Mouse (Mus musculus) cerebellum, adult 2 months (tissue): ENCODE data around the gene Myo9b. TPM values are rescaled to one million over a fixed set of nuclear protein-coding genes. Genes with fewer than 3 reads are reported as not detected.

Experiments used
- DNase-seq, 2 experiments: peaks; one replicate each; pipeline ENCODE4 v3.0.0; 2021
- H3K27ac ChIP-seq: fragments of 200-500 bp; 2 replicates; pipeline ENCODE4 v1.5.1; 2012; ENCODE audit warnings: low read length, control low read depth, inconsistent platforms; ENCODE audit not compliant: insufficient read depth
- H3K27me3 ChIP-seq: fragments of 200-500 bp; 2 replicates; pipeline ENCODE4 v1.6.1; 2012; ENCODE audit warnings: inconsistent platforms, mild to moderate bottlenecking, low read length, moderate library complexity; ENCODE audit not compliant: control insufficient read depth, insufficient read depth
- H3K4me1 ChIP-seq: fragments of 200-500 bp; 2 replicates; pipeline ENCODE4 v1.6.1; 2011; ENCODE audit warnings: low read length; ENCODE audit not compliant: control insufficient read depth, insufficient read depth
- H3K4me3 ChIP-seq: fragments of 200-500 bp; replicated peaks from 2 replicates; pipeline ENCODE3; 2011; ENCODE audit warnings: mild to moderate bottlenecking, low read depth, low read length, control low read depth; ENCODE audit not compliant: insufficient read depth
- CTCF ChIP-seq: fragments of 200-500 bp; IDR thresholded peaks from 2 replicates; pipeline ENCODE4 v1.5.1; 2011; ENCODE audit warnings: low read depth, mild to moderate bottlenecking, control low read depth, low read length, moderate library complexity, borderline replicate concordance; ENCODE audit not compliant: insufficient read depth
- POLR2A ChIP-seq: fragments of 200-500 bp; IDR thresholded peaks from 2 replicates; pipeline ENCODE4 v1.6.1; 2011; ENCODE audit warnings: low read length, control low read depth, borderline replicate concordance; ENCODE audit not compliant: insufficient read depth
- WGBS: fragments of 180-500 bp; shearing (Covaris S2); methylation state at CpG from one replicate; pipeline ENCODE4 v1.1.7; 2018; 5-methylcytosine and 5-hydroxymethylcytosine counted together
- polyA plus RNA-seq: library from polyadenylated mRNA; depleted of rRNA; stranded (reverse); fragments of >200 nt; gene quantifications from 2 replicates; pipeline ENCODE4 v1.2.3, GENCODE M21; 2012; rRNA removed

Myo9b gene
- polyA plus RNA-seq, 1 experiment = 28.9 TPM

DNA sequence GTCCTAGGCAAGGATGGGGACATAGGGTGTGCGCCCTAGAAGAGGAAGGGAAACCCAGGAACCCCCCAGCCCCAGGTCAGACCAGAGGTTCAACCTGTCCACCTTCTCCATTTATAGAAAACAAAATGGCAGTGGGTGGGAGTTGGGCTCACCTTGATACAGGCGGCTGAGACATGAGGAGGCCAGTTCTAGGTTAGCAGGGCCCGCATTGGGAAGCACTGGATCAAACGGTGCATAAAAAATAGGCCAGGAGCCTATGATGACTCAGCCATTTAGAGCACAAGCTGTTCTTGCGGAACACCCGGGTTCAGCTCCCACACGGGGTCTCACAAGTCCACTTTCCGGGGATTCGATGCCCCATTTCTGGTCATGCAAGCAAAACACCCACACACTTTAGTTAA is 132.4 kb downstream of the Myo9b start:
- peak in 1 of 2 experiments; percentile 45 for DNase-seq
- TF ChIP-seq CTCF = no peak
- TF ChIP-seq POLR2A = 0 out of 2 replicates have a peak, but pooled peaks have one; percentile 5
- H3K27ac ChIP-seq = no peak overlapping the region
- WGBS = 36% methylated on average over 9 of the region's 9 CpGs
- no peak overlapping the region for H3K4me3 ChIP-seq
- H3K4me1 ChIP-seq = 0 out of 2 replicates have a peak, but pooled peaks cover 3% of the 10 kb centered on the region
- H3K27me3 ChIP-seq = no peaks in the 10 kb centered on the region

DNA sequence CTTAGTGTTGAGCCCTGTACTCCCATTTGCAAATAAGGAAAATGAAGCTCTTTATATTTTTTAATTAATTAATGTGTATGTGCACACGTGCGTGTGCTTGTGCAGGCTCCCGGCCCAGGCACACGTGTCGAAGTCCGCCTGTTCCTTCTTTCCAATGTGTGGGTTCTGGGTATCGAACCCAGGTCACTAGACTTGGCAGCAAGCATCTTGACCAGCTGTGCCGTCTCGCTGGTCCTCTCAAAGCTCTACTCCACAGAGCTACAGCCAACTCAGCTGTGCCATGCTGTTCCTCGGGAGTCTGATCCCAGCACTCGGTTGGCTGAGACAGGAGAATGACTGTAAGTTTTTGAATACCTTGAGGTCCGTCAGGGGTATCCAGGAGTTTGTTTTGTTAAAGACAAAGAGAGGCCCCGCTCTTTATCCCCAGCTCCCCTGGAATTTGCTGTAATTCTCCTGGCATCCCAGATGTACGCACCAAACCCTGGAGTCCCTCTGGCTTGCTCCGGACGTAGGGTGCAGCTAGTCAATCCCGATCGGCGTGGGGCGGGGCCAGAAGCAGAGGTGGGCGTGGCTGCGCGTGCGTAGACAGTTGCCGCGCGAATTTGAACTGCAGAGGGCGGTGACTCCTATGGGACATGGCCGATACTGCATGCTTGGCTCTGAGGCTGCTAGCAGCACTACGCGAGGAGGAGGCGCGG is 133.0 kb downstream of the Myo9b start, which contains the start of gene Ankle1:
Gene Ankle1 (plus strand): TSS at position 610 of the 698 bp plus-strand sequence.
- Histone ChIP-seq H3K4me1 (0 out of 2 replicates have a peak, but pooled peaks cover 3% of the 10 kb centered on the region), H3K4me3 (peak within 1 kb of the TSS; percentile 49), H3K27ac (no peak within 1 kb of the TSS), H3K27me3 (no peaks in the 10 kb centered on the region)
- peak; percentile 88 to 95 for DNase-seq
- TF ChIP-seq CTCF (peak; percentile 56), POLR2A (peak; percentile 33; the same call in 1 of the 2 replicates)
- WGBS = 12% methylated on average over 33 of the region's 33 CpGs

DNA sequence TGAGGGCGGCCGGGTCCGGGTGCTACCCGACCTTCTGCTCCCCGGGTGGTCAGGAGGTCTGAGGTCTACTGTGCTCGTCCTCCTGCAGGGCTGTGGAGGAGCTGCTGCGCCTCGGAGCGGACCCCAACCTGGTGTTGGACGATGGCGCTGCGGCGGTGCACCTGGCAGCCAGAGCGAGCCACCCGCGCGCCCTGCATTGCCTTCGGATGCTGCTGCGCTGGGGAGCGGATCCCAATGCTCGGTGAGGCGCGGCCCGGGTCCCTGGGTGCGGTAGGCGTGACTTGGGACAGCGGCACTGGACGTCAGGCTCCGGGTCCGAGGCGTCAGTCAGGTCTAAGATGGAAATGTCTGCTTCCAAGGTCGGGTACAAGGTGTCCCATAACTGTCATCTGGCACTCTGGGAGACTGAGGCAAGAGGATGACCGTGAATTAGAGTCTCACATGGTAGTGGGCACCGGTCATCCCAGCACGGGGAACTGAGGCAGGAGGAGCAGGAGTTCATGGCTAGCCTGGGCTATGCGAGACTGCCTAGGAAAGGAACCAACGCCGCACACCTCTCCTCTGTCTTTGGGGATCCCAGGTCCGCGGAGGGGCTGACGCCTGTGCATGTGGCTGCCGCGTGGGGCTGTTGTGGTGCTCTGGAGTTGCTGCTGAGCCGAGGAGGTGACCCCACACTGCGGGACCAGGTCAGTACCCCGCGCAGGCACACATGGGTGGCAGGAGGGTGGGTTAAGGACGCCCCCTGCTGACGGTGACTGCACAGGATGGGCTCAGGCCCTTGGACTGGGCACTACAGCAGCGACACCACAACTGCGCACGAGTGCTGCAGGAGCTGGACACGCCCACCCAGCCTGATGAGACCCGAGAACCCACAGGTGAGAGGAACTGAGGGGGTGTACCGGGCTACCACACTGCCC is 133.8 kb downstream of the Myo9b start:
- no peak for TF ChIP-seq POLR2A
- TF ChIP-seq CTCF = peak; percentile 59; the same call in 1 of the 2 replicates
- no peaks in the 10 kb centered on the region for H3K27me3 ChIP-seq
- peak overlapping the region; percentile 1 for H3K4me3 ChIP-seq
- H3K4me1 ChIP-seq = 0 out of 2 replicates have a peak, but pooled peaks cover 3% of the 10 kb centered on the region
- DNase-seq = peak; percentile 37 to 51
- no peak overlapping the region for H3K27ac ChIP-seq
- under 1% methylated on average over 55 of the region's 55 CpGs for WGBS

DNA sequence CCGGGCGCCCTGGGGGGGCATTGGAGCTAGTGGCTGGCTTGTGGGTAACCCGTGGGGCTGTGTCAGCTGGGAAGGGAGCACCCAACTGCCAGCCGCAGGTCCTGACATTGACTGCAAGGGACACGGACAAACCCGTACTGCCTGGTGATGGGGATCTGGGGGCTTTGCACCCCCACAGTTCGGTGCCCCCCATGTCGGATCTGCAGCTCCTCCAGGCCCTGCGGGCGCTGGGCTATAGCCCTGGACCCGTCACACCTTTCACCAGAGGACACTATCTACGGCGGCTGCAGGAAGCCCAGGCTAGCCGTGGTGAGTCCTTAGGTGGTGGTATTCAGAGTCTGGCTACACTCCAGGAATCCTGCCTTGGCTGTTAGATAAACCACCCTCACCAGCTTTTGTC is 134.9 kb downstream of the Myo9b start:
- H3K27me3 ChIP-seq = no peaks in the 10 kb centered on the region
- no peak overlapping the region for H3K4me3 ChIP-seq
- DNase-seq = no peak
- TF ChIP-seq CTCF (no peak), POLR2A (no peak)
- H3K4me1 ChIP-seq = 0 out of 2 replicates have a peak, but pooled peaks cover 3% of the 10 kb centered on the region
- 79% methylated on average over 14 of the region's 14 CpGs for WGBS
- no peak overlapping the region for H3K27ac ChIP-seq

DNA sequence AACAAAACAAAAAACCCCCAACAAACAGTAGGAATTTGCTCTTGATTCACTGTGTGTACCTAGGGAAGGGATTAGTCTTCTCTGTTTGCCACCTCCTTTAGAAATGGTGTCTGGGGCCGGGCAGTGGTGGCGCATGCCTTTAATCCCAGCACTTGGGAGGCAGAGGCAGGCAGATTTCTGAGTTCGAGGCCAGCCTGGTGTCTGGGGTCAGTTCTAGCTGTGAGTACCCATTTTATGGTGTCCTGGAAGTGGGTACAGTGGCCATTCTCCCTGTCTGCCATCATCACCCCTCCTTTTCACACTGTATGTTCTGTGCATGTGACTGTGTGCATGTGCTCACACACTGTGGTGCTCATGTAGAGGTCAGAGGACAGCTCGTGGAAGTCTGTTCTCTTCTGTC is 135.7 kb downstream of the Myo9b start:
- H3K27ac ChIP-seq = no peak overlapping the region
- DNase-seq = no peak
- 95% methylated on average over 4 of the region's 4 CpGs for WGBS

More for the DNA sequence above, 135.7 kb downstream of the Myo9b start:
- H3K27me3 ChIP-seq = no peaks in the 10 kb centered on the region
- TF ChIP-seq CTCF (no peak), POLR2A (no peak)
- 0 out of 2 replicates have a peak, but pooled peaks cover 3% of the 10 kb centered on the region for H3K4me1 ChIP-seq
- no peak overlapping the region for H3K4me3 ChIP-seq

Other genes starting within 250 kb of the Myo9b start
- 15.4 and 17.6 TPM in 2 replicates for gene Haus8, start 220 bp downstream of the Myo9b start, polyA plus RNA-seq
- 199 and 204 TPM in 2 replicates for gene Use1, start 94.1 kb downstream of the Myo9b start, polyA plus RNA-seq
- 7.3 and 8.0 TPM in 2 replicates for gene Ocel1, start 98.6 kb downstream of the Myo9b start, polyA plus RNA-seq
- gene Nr2f6, start 109.2 kb downstream of the Myo9b start, polyA plus RNA-seq = 53.0 and 59.8 TPM in 2 replicates
- 9.5 and 9.7 TPM in 2 replicates for gene Ushbp1, start 123.1 kb downstream of the Myo9b start, polyA plus RNA-seq
- 163 and 179 TPM in 2 replicates for gene Babam1, start 124.1 kb downstream of the Myo9b start, polyA plus RNA-seq
- gene Ankle1, start 133.3 kb downstream of the Myo9b start, polyA plus RNA-seq = 0.43 and 0.44 TPM in 2 replicates
- 392 TPM in 2 replicates for gene Abhd8, start 190.9 kb downstream of the Myo9b start, polyA plus RNA-seq
- gene Mrpl34, start 192.2 kb downstream of the Myo9b start, polyA plus RNA-seq = 68.5 and 75.4 TPM in 2 replicates
- gene Dda1, start 196.5 kb downstream of the Myo9b start, polyA plus RNA-seq = 119 and 121 TPM in 2 replicates
- gene Ano8, start 213.2 kb downstream of the Myo9b start, polyA plus RNA-seq = 76.2 and 81.8 TPM in 2 replicates
- 33.3 and 34.7 TPM in 2 replicates for gene Gtpbp3, start 215.4 kb downstream of the Myo9b start, polyA plus RNA-seq
- gene Plvap, start 239.0 kb downstream of the Myo9b start, polyA plus RNA-seq = 25.6 and 28.8 TPM in 2 replicates